11 mouse cellular contexts compared by ENCODE assay signal in the genomic region with DNA sequence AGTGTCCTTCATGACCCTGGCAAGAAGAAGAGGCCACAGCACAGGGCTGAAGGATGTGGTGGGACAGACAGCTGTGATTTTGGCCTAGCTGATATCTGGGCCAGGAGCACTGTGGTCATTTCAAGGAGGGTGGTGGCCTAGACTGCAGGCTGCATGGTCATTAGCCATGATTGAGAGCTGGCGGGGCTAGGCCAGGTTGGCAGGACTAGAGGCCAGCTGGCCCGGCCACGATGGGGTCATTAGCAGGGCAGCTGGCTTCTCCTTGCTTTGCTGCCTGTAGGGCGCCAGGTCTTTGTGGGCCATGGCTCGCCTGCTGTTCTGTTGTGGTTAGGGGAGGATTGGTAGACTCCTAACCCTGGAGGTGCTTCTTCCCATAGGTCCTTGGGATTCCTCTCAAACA. TPM values are rescaled to one million over a fixed set of nuclear protein-coding genes. Genes with fewer than 3 reads are reported as not detected.
DNase-seq lines count a peak whose midpoint lies in the region; ATAC-seq and TF ChIP-seq lines count a peak whose summit lies in the region.
"Had no signal": no experiment of that assay in that cellular context is flagged by ENCODE, and none has a peak within 500 bp of the region (broad histone marks: within the 10 kb centered on the region; RNA-seq: fewer than 3 reads in every experiment).

No protein-coding gene starts in this region.

- no peak overlapping the region for H3K4me3 ChIP-seq in liver, adult 2 months (ENCODE audit: insufficient read depth, low read depth, low read length)
- H3K4me3 ChIP-seq in liver, postnatal 0 days (ENCODE audit: low read depth, low read length) = no peak overlapping the region
- no peak overlapping the region for H3K4me3 ChIP-seq in kidney, embryonic 14.5 days (ENCODE audit: low read length)

- H3K36me3 ChIP-seq in liver, adult 2 months (ENCODE audit: control insufficient read depth, insufficient read depth, low read length) = no peaks in the 10 kb centered on the region
- no peaks in the 10 kb centered on the region for H3K36me3 ChIP-seq in liver, postnatal 0 days (replicated peaks; ENCODE audit: insufficient read depth, low read length)
- H3K36me3 ChIP-seq in kidney, embryonic 14.5 days (ENCODE audit: control insufficient read depth, insufficient read depth, low read length) = 0 out of 2 replicates have a peak, but pooled peaks cover 2% of the 10 kb centered on the region

- H3K9me3 ChIP-seq in liver, postnatal 0 days (ENCODE audit: low read length) = no peaks in the 10 kb centered on the region
- no peaks in the 10 kb centered on the region for H3K9me3 ChIP-seq in kidney, embryonic 14.5 days (ENCODE audit: control insufficient read depth, low read length)

- TF ChIP-seq POLR2A in liver, adult 2 months (IDR thresholded peaks at IDR 0.05; ENCODE audit: extremely low read depth, insufficient read depth, low read length) = no peak

- no peak overlapping the region for H3K4me2 ChIP-seq in liver, postnatal 0 days (ENCODE audit: low read depth, low read length)
- no peak overlapping the region for H3K4me2 ChIP-seq in kidney, embryonic 14.5 days (replicated peaks; ENCODE audit: low read depth, low read length)

- intact Hi-C loops in heart, postnatal 14 days (cut with DNase I) = loop anchor here (5.0 kb wide), 1 partner anchor 41 kb away; no protein-coding TSS in a partner anchor

- no peak overlapping the region for H3K27ac ChIP-seq in liver, adult 2 months (replicated peaks; ENCODE audit: insufficient read depth, low read depth, low read length)
- no peak overlapping the region for H3K27ac ChIP-seq in liver, postnatal 0 days (ENCODE audit: low read depth)
- H3K27ac ChIP-seq in kidney, embryonic 14.5 days (ENCODE audit: low read depth, low read length) = no peak overlapping the region
- H3K27ac ChIP-seq: kidney, postnatal 0 days had no signal

- peaks cover 3% of the 10 kb centered on the region; the same call in 1 of the 2 replicates for H3K27me3 ChIP-seq in liver, adult 2 months (ENCODE audit: control insufficient read depth, insufficient read depth, low read length)
- peaks cover 18% of the 10 kb centered on the region for H3K27me3 ChIP-seq in liver, postnatal 0 days (ENCODE audit: insufficient read depth, low read length)
- no peaks in the 10 kb centered on the region for H3K27me3 ChIP-seq in kidney, embryonic 14.5 days (ENCODE audit: control insufficient read depth, insufficient read depth, low read length)

- ATAC-seq in liver, postnatal 0 days = no peak
- ATAC-seq in kidney, embryonic 14.5 days (ENCODE audit: low FRiP score, low TSS enrichment) = no peak

- no peak for TF ChIP-seq CTCF in liver, adult 2 months (IDR thresholded peaks at IDR 0.05; ENCODE audit: low read depth, low read length)
- TF ChIP-seq CTCF in liver, postnatal 0 days (IDR thresholded peaks at IDR 0.05; ENCODE audit: low read depth) = no peak

- H3K79me2 ChIP-seq in liver, adult 2 months (ENCODE audit: control insufficient read depth, insufficient read depth, low read length) = no peaks in the 10 kb centered on the region

- H3K4me1 ChIP-seq in liver, adult 2 months (ENCODE audit: control insufficient read depth, insufficient read depth, low read length) = no peaks in the 10 kb centered on the region
- H3K4me1 ChIP-seq in liver, postnatal 0 days (ENCODE audit: insufficient read depth) = peaks cover 9% of the 10 kb centered on the region
- peaks cover 23% of the 10 kb centered on the region for H3K4me1 ChIP-seq in kidney, embryonic 14.5 days (ENCODE audit: control insufficient read depth, insufficient read depth, low read length)

- peak; percentile 45 for DNase-seq in liver, adult 2 months (ENCODE audit: extremely low read depth, low read depth, low spot score)
- no peak for DNase-seq in liver, postnatal 0 days
- DNase-seq in cerebellum, postnatal 36 days = peak; percentile 67 to 76
- peak; percentile 44 to 72 for DNase-seq in heart, postnatal 14 days
- DNase-seq in retina, postnatal 1 day = peak; percentile 68
- no peak for DNase-seq in thymus, postnatal 0 days (ENCODE audit: low spot score)
- no peak for DNase-seq in layer of hippocampus, adult 18-20 months (ENCODE audit: low spot score in 2 of 2)
- DNase-seq: lung, postnatal 4 days had no signal

- WGBS in liver, adult 2 months = 30% methylated on average over 5 of the region's 5 CpGs
- WGBS in liver, postnatal 0 days (ENCODE audit: insufficient replicate concordance) = 77% methylated on average over 5 of the region's 5 CpGs
- 43% methylated on average over 5 of the region's 5 CpGs for WGBS in kidney, embryonic 14.5 days

- H3K9ac ChIP-seq in liver, adult 2 months (ENCODE audit: low read depth, low read length) = no peak overlapping the region
- H3K9ac ChIP-seq in liver, postnatal 0 days (replicated peaks) = no peak overlapping the region
- H3K9ac ChIP-seq in kidney, embryonic 14.5 days (ENCODE audit: low read depth, low read length) = no peak overlapping the region

- TF ChIP-seq EP300 in liver, postnatal 0 days (IDR thresholded peaks at IDR 0.05; ENCODE audit: low read depth) = no peak

RNA-seq across cellular contexts. Expression of gene Gdpd5, which starts 4.8 kb away (rescaled TPM):
- 0.28 and 0.67 TPM in 2 replicates for total RNA-seq in liver, adult 2 months (2014; rRNA removed)
- 0.71 and 1.7 TPM in 2 replicates for polyA plus RNA-seq in liver, adult 2 months (2012; rRNA removed)
- polyA plus RNA-seq in liver, postnatal 0 days (2015; fragmentation: Nextera tagmentation; extraction: Ambion mirVana) = 1.7 TPM in 2 replicates
- total RNA-seq in heart, postnatal 14 days (2021) = 10 to 100 TPM; 32.8 to 33.0 TPM
- 2.9 and 3.1 TPM in 2 replicates for polyA plus RNA-seq in thymus, postnatal 0 days (2015; fragmentation: Nextera tagmentation; extraction: Ambion mirVana)
- 12.1 and 15.4 TPM in 2 replicates for polyA plus RNA-seq in kidney, embryonic 14.5 days (2014; fragmentation: Nextera tagmentation; extraction: Ambion mirVana)
- 10 to 100 TPM; 18.8 to 24.5 TPM for total RNA-seq in layer of hippocampus, adult 18-20 months (2021)

RNA-seq across cellular contexts. Expression of gene Serpinh1, which starts 33.0 kb away (rescaled TPM):
- 16.2 and 22.2 TPM in 2 replicates for total RNA-seq in liver, adult 2 months (2014; rRNA removed)
- polyA plus RNA-seq in liver, adult 2 months (2012; rRNA removed) = 11.7 and 14.5 TPM in 2 replicates
- polyA plus RNA-seq in liver, postnatal 0 days (2015; fragmentation: Nextera tagmentation; extraction: Ambion mirVana) = 24.0 and 29.6 TPM in 2 replicates
- 100 to 1,000 TPM; 387 to 469 TPM for total RNA-seq in heart, postnatal 14 days (2021)
- polyA plus RNA-seq in thymus, postnatal 0 days (2015; fragmentation: Nextera tagmentation; extraction: Ambion mirVana) = 73.2 and 96.8 TPM in 2 replicates
- 459 and 599 TPM in 2 replicates for polyA plus RNA-seq in kidney, embryonic 14.5 days (2014; fragmentation: Nextera tagmentation; extraction: Ambion mirVana)
- 10 to 100 TPM; 19.1 to 19.3 TPM for total RNA-seq in layer of hippocampus, adult 18-20 months (2021)
- total RNA-seq: MEL had no signal

Comparison
In these comparisons a context has a peak if more than half of its experiments do, and no peak if none do; other contexts are left out.
1. DNase-seq: peak in liver, adult 2 months (single experiment), cerebellum, postnatal 36 days (2 of 2), heart, postnatal 14 days (2 of 2) and retina, postnatal 1 day (single experiment); none in liver, postnatal 0 days (single experiment), thymus, postnatal 0 days (single experiment) and layer of hippocampus, adult 18-20 months (0 of 2).